Mouse (Mus musculus) heart, postnatal 0 days (tissue): Measurements from ENCODE around the gene Pank1. TPM values are rescaled to one million over a fixed set of nuclear protein-coding genes. Genes with fewer than 3 reads are reported as not detected.

Experiments used
- ATAC-seq: fragments of 200-750 bp; cut with Nextera tagmentation; 2 replicates; pipeline ENCODE4 v1.8.0; 2017; ENCODE audit warnings: low read depth, moderate number of reproducible peaks, moderate library complexity; ENCODE audit not compliant: insufficient read depth
- DNase-seq: peaks from one replicate; pipeline ENCODE4 v3.0.0-alpha.2; 2016; ENCODE audit warnings: low spot score
- H3K27ac ChIP-seq: fragments of 300-500 bp; sonication (generic); 2 replicates; pipeline ENCODE4 v1.5.1; 2014; ENCODE audit warnings: low read depth, mild to moderate bottlenecking
- H3K27me3 ChIP-seq: fragments of 300-500 bp; sonication (generic); 2 replicates; pipeline ENCODE4 v1.6.1; 2014; ENCODE audit warnings: low read length, mixed read lengths; ENCODE audit not compliant: control insufficient read depth, insufficient read depth
- H3K36me3 ChIP-seq: fragments of 300-500 bp; sonication (generic); replicated peaks from 2 replicates; pipeline ENCODE4 v1.6.1; 2014; ENCODE audit warnings: low read length, mixed read lengths; ENCODE audit not compliant: control insufficient read depth, insufficient read depth
- H3K4me1 ChIP-seq: fragments of 300-500 bp; sonication (generic); 2 replicates; pipeline ENCODE4 v1.6.1; 2014; ENCODE audit warnings: antibody characterized with exemption; ENCODE audit not compliant: control insufficient read depth, insufficient read depth
- H3K4me2 ChIP-seq: fragments of 300-500 bp; sonication (generic); 2 replicates; pipeline ENCODE4 v1.6.1; 2014; ENCODE audit warnings: low read depth, mild to moderate bottlenecking, low read length, moderate library complexity
- H3K4me3 ChIP-seq: fragments of 300-500 bp; sonication (generic); 2 replicates; pipeline ENCODE4 v1.5.1; 2014; ENCODE audit warnings: low read depth, low read length
- H3K9ac ChIP-seq: fragments of 300-500 bp; sonication (generic); replicated peaks from 2 replicates; pipeline ENCODE4 v1.6.1; 2014; ENCODE audit warnings: low read depth, low read length, mixed read lengths
- H3K9me3 ChIP-seq: fragments of 300-500 bp; sonication (generic); replicated peaks from 2 replicates; pipeline ENCODE4 v1.6.1; 2016; ENCODE audit warnings: low read length; ENCODE audit not compliant: control insufficient read depth
- CTCF ChIP-seq: IDR thresholded peaks from 2 replicates; pipeline ENCODE4 v1.5.1; 2016; ENCODE audit warnings: antibody characterized with exemption, control low read depth, low read depth
- EP300 ChIP-seq: IDR thresholded peaks from 2 replicates; pipeline ENCODE4 v1.6.1; 2016; ENCODE audit warnings: antibody characterized with exemption, low read depth
- WGBS: fragments of 180-500 bp; shearing (Covaris S2); extraction: QIAGEN DNeasy Blood & Tissue Kit; methylation state at CpG from one replicate; pipeline ENCODE4 v1.1.7; 2014; 5-methylcytosine and 5-hydroxymethylcytosine counted together
- polyA plus RNA-seq: library from polyadenylated mRNA; unstranded; fragments of >200 nt; fragmentation: Nextera tagmentation; extraction: Ambion mirVana; gene quantifications from 2 replicates; pipeline ENCODE4 v1.2.1, GENCODE M21; 2015
- total RNA-seq: library from RNA; depleted of rRNA; stranded (reverse); fragments of >200 nt; gene quantifications from 2 replicates; pipeline ENCODE4 v1.2.3, GENCODE M21; 2014; ENCODE audit warnings: low replicate concordance

The Pank1 gene
- total and polyA plus RNA-seq, 2 experiments from 2014 or later, result 13.1 to 36.6 TPM

DNA sequence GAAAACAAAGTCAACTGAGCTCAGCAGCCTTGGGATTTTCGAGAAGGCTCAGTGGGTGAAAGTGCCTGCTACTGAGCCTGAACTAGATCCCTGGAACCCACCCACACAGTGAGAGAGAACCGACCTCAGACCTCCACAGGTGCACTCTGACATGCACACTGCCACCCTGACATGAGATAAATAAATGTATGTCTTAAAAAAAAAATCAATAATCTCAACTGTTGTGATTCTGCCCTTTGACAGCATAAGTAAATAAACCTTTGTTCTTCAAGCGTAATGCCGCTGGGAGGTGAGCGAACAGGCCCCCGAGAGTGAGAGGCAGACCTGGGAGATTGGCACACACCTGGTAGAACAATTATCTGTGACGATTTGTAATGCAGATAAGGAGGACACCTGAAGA is 33.2 kb downstream of the Pank1 start:
- no peak overlapping the region for H3K9ac ChIP-seq
- H3K4me3 ChIP-seq, result no peak overlapping the region
- no peaks in the 10 kb centered on the region for H3K27me3 ChIP-seq
- H3K27ac ChIP-seq, result no peak overlapping the region
- no peak for TF ChIP-seq EP300
- no peak for TF ChIP-seq CTCF
- H3K4me1 ChIP-seq, result peaks cover 36% of the 10 kb centered on the region
- WGBS, result 70% methylated on average over 7 of the region's 7 CpGs
- ATAC-seq (no peak), DNase-seq (no peak)
- H3K4me2 ChIP-seq, result peak overlapping the region; percentile 20; the same call in 1 of the 2 replicates
- no peaks in the 10 kb centered on the region; the same call in 1 of the 2 replicates for H3K36me3 ChIP-seq
- H3K9me3 ChIP-seq, result no peaks in the 10 kb centered on the region

DNA sequence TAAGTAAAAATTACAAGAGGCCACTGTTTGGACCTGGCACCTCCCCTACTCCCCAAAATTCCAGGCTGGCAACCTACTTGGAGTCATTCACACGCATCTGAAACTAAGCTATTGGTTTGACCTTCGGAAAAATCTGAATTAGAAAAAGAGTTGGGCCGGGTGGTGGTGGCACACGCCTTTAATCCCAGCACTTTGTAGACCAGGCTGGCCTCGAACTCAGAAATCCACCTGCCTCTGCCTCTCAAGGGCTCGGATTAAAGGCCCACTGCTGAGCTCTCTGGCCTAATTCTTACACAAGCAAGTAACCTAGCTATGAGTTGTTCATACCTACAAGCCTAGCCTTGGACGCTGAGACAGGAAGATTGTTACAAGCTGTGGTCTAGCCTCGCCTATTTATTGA is 33.9 kb downstream of the Pank1 start:
- H3K27ac ChIP-seq, result no peak overlapping the region
- peaks cover 33% of the 10 kb centered on the region for H3K4me1 ChIP-seq
- WGBS, result 92% methylated on average over 8 of the region's 8 CpGs
- H3K9me3 ChIP-seq, result no peaks in the 10 kb centered on the region
- H3K4me3 ChIP-seq, result no peak overlapping the region
- no peak overlapping the region for H3K9ac ChIP-seq
- TF ChIP-seq EP300 (no peak), CTCF (no peak)
- ATAC-seq, result no peak
- no peak overlapping the region for H3K4me2 ChIP-seq
- H3K36me3 ChIP-seq, result peaks cover 6% of the 10 kb centered on the region
- DNase-seq, result no peak
- no peaks in the 10 kb centered on the region for H3K27me3 ChIP-seq

DNA sequence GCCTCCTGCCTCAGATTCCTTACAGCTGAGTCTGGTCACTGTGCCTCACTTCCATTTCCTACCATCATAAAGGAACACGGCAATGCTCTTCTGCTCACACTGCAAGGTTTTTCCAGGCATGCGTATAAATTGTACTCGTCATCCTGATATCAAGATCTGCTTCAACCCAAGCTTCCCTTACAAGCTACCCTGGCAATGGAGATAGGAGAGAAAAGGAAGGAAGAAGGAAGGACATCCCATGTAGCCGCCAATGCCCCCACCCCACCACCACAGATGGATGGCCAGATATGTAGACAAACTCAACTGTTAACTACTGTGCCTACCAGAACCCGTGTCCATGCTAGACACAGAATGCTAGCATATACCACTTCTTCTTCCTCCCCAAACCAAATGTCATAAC is 34.5 kb downstream of the Pank1 start:
- Histone ChIP-seq H3K4me1 (peaks cover 33% of the 10 kb centered on the region), H3K4me2 (no peak overlapping the region), H3K9ac (no peak overlapping the region), H3K27ac (0 out of 2 replicates have a peak overlapping the region, but pooled peaks have one; percentile 36), H3K4me3 (no peak overlapping the region), H3K9me3 (no peaks in the 10 kb centered on the region), H3K36me3 (peaks cover 12% of the 10 kb centered on the region), H3K27me3 (no peaks in the 10 kb centered on the region)
- DNase-seq (no peak), ATAC-seq (no peak)
- 56% methylated on average over 5 of the region's 5 CpGs for WGBS
- no peak for TF ChIP-seq EP300
- no peak for TF ChIP-seq CTCF

DNA sequence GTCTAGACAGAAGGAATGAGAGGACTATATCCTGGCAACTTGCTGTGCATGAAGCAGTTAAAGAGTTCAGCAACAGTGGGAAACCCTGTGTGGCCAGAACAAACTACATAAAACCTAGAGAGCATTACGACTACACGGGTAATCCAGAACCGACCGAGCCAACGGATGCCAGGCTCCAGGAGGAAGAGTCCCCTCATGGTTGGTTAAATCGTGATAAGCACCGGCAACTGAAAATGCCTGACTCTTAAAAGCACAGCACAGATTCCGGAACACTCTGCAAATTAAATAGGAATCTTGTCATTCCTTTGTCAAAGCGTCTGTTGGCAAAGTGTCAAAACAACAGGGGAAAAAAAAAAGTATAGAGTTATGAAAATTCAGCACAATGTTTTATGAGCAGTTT is 35.2 kb downstream of the Pank1 start:
- H3K27ac ChIP-seq, result 0 out of 2 replicates have a peak overlapping the region, but pooled peaks have one; percentile 36
- TF ChIP-seq EP300, result no peak
- TF ChIP-seq CTCF, result no peak
- ATAC-seq (no peak), DNase-seq (peak; percentile 45)
- H3K4me3 ChIP-seq, result no peak overlapping the region
- peaks cover 33% of the 10 kb centered on the region for H3K4me1 ChIP-seq
- no peaks in the 10 kb centered on the region for H3K9me3 ChIP-seq
- peaks cover 18% of the 10 kb centered on the region for H3K36me3 ChIP-seq
- no peak overlapping the region for H3K9ac ChIP-seq
- WGBS, result 3% methylated on average over 9 of the region's 9 CpGs
- H3K27me3 ChIP-seq, result no peaks in the 10 kb centered on the region
- H3K4me2 ChIP-seq, result peak overlapping the region; percentile 35

DNA sequence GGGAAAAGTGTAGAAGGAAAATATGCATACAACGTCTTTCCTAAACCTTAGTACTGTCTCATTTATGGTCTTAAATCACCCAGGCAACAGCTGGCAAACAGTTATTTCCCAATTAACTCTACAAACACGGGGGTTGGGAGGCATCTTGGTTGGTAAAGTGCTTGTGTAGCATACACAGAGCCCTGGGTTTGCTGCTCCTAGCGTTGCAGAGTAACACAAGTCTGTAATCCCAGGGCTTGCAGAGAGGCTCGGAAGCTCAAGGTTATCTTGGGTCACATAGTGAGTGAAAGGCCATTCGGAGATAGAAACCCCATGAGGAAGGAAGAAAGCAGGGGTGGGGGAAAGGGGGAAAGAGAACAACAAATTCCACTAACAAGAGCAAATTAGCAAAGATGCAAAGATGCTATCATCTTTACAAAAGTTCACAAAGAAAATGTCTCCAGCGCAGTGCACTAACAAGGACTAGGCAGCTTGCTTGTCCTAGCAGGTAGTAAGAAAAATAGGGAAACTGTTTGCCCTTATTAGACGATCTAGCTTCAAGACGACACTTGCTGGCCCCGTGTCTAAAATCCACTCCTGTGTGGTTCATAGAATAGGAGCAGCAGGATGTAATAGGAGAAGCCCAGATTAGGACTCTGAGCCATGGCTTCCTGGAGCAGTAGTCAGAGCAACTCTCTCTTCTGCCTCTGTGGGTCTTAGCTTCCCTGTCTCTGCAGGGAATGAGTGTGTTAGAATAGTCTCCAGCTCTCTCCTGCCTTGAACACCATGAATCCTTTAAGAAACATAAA is 37.3 kb downstream of the Pank1 start:
- Histone ChIP-seq H3K27ac (no peak overlapping the region), H3K4me2 (no peak overlapping the region), H3K9me3 (no peaks in the 10 kb centered on the region)

More for the DNA sequence above, 37.3 kb downstream of the Pank1 start:
- H3K9ac ChIP-seq, result no peak overlapping the region
- H3K4me1 ChIP-seq, result peaks cover 27% of the 10 kb centered on the region
- no peak overlapping the region for H3K4me3 ChIP-seq
- DNase-seq (no peak), ATAC-seq (0 out of 2 replicates have a peak, but pooled peaks have one; percentile 36)
- H3K36me3 ChIP-seq, result peaks cover 26% of the 10 kb centered on the region
- no peak for TF ChIP-seq EP300
- TF ChIP-seq CTCF, result no peak
- H3K27me3 ChIP-seq, result no peaks in the 10 kb centered on the region
- 24% methylated on average over 9 of the region's 9 CpGs for WGBS
